Mouse (Mus musculus) embryonic fibroblast, embryonic 13.5 days (primary cell): ENCODE results near the gene Orm3.

Source experiments
- CTCF ChIP-seq: IDR thresholded peaks from 2 replicates; pipeline ENCODE4 v1.5.1; 2011; ENCODE audit warnings: mild to moderate bottlenecking, control low read depth, low read length, moderate library complexity, borderline replicate concordance; ENCODE audit not compliant: insufficient read depth
- POLR2A ChIP-seq: IDR thresholded peaks from 2 replicates; pipeline ENCODE4 v1.6.1; 2011; ENCODE audit warnings: low read depth, mild to moderate bottlenecking, control low read depth, low read length, moderate library complexity

- TF ChIP-seq CTCF (no peak), POLR2A (no peak)
Observed at GRCm38 (mm10) chr4:63346659-63347058, 9.3 kb upstream of the Orm3 start.
